Mouse (Mus musculus) CH12.LX (cell line): Measurements from ENCODE around the gene Sorcs1. TPM values are rescaled to one million over a fixed set of nuclear protein-coding genes. Genes with fewer than 3 reads are reported as not detected.

Experiments
- DNase-seq: peaks from one replicate; pipeline ENCODE4 v3.0.0-alpha.2; 2013; ENCODE audit errors: extremely low read depth
- H3K27ac ChIP-seq: 2 replicates; pipeline ENCODE4 v1.5.1; 2012; ENCODE audit warnings: low read depth, mild to moderate bottlenecking, control low read depth, moderate library complexity; ENCODE audit not compliant: insufficient read depth
- H3K27me3 ChIP-seq: replicated peaks from 2 replicates; pipeline ENCODE3; 2012; ENCODE audit warnings: inconsistent platforms
- H3K36me3 ChIP-seq, 2 experiments: replicated peaks in 1 of 2; 2 replicates each; pipeline versions ENCODE3 to v1.6.1; 2012; ENCODE audit warnings: inconsistent platforms in 1 of 2, low read length in 1 of 2, mild to moderate bottlenecking in 1 of 2, mixed read lengths in 1 of 2, moderate library complexity in 1 of 2; ENCODE audit not compliant: control insufficient read depth in 1 of 2, insufficient read depth in 1 of 2
- H3K4me1 ChIP-seq, 2 experiments: 2 replicates each; pipeline ENCODE4 v1.6.1; 2012; ENCODE audit warnings: inconsistent platforms in 1 of 2, moderate library complexity in 1 of 2; ENCODE audit not compliant: insufficient read depth in 2 of 2, control insufficient read depth in 1 of 2
- H3K4me2 ChIP-seq: 2 replicates; pipeline ENCODE4 v1.6.1; 2012; ENCODE audit warnings: low read depth, mild to moderate bottlenecking, control low read depth; ENCODE audit not compliant: poor library complexity, insufficient read depth, severe bottlenecking
- H3K4me3 ChIP-seq, 3 experiments: fragments of 150-350 bp in 1 of 3; sonication (generic) in 1 of 3; replicated peaks in 1 of 3; 2 replicates each; pipeline versions ENCODE3 to v1.5.1; 2011 to 2012; ENCODE audit warnings: low read depth in 2 of 3, low read length in 2 of 3, mild to moderate bottlenecking in 2 of 3, moderate library complexity in 2 of 3, control low read depth in 1 of 3, improper control_type of control experiment in 1 of 3, inconsistent platforms in 1 of 3, mixed read lengths in 1 of 3; ENCODE audit not compliant: poor library complexity in 1 of 3
- H3K79me2 ChIP-seq: replicated peaks from 2 replicates; pipeline ENCODE4 v1.6.1; 2012; ENCODE audit warnings: mild to moderate bottlenecking, moderate library complexity; ENCODE audit not compliant: control insufficient read depth, poor library complexity, insufficient read depth, severe bottlenecking; ENCODE audit errors: extremely low read depth
- H3K9ac ChIP-seq: 2 replicates; pipeline ENCODE4 v1.6.1; 2012; ENCODE audit warnings: low read depth, mild to moderate bottlenecking, control low read depth, moderate library complexity; ENCODE audit not compliant: insufficient read depth
- H3K9me3 ChIP-seq: replicated peaks from 2 replicates; pipeline ENCODE3; 2012; ENCODE audit warnings: low read length, inconsistent platforms, mixed read lengths
- CHD2 ChIP-seq: IDR thresholded peaks from 2 replicates; pipeline ENCODE4 v1.6.1; 2011; ENCODE audit warnings: low read length, improper control_type of control experiment
- CTCF ChIP-seq, 2 experiments: IDR thresholded peaks in 1 of 2; conservative IDR thresholded peaks in 1 of 2; 2 replicates each; pipeline ENCODE4 v1.5.1; 2011 to 2012; ENCODE audit warnings: low read depth in 2 of 2, low read length in 2 of 2, improper control_type of control experiment in 1 of 2, inconsistent platforms in 1 of 2, mild to moderate bottlenecking in 1 of 2, moderate library complexity in 1 of 2
- E2F4 ChIP-seq: IDR thresholded peaks from 2 replicates; pipeline ENCODE4 v1.6.1; 2011; ENCODE audit warnings: low read depth, low read length, improper control_type of control experiment; ENCODE audit not compliant: insufficient replicate concordance
- ELF1 ChIP-seq: IDR thresholded peaks from 2 replicates; pipeline ENCODE4 v1.6.1; 2014; ENCODE audit warnings: low read depth, mild to moderate bottlenecking, inconsistent platforms, low read length, improper control_type of control experiment
- EP300 ChIP-seq: IDR thresholded peaks from 2 replicates; pipeline ENCODE4 v1.6.1; 2011; ENCODE audit warnings: low read length, improper control_type of control experiment
- GABPA ChIP-seq: IDR thresholded peaks from 2 replicates; pipeline ENCODE4 v1.6.1; 2012; ENCODE audit warnings: low read depth, low read length, improper control_type of control experiment, inconsistent platforms; ENCODE audit not compliant: insufficient replicate concordance
- IRF4 ChIP-seq: IDR thresholded peaks from 2 replicates; pipeline ENCODE4 v1.6.1; 2014; ENCODE audit warnings: low read depth, mild to moderate bottlenecking, inconsistent platforms, low read length, improper control_type of control experiment
- JUND ChIP-seq: conservative IDR thresholded peaks from 2 replicates; pipeline ENCODE4 v1.6.1; 2011; ENCODE audit warnings: low read depth, low read length, improper control_type of control experiment
- KAT2A ChIP-seq: IDR thresholded peaks from 2 replicates; pipeline ENCODE4 v1.6.1; 2012; ENCODE audit warnings: low read length, improper control_type of control experiment, inconsistent platforms; ENCODE audit not compliant: insufficient replicate concordance
- MAX ChIP-seq: IDR thresholded peaks from 2 replicates; pipeline ENCODE4 v1.6.1; 2011; ENCODE audit warnings: low read length, improper control_type of control experiment
- MAZ ChIP-seq: IDR thresholded peaks from 2 replicates; pipeline ENCODE4 v1.6.1; 2012; ENCODE audit warnings: low read depth, mild to moderate bottlenecking, inconsistent platforms, low read length, improper control_type of control experiment, moderate library complexity
- MEF2A ChIP-seq: IDR thresholded peaks from 2 replicates; pipeline ENCODE4 v1.6.1; 2014; ENCODE audit warnings: low read depth, mild to moderate bottlenecking, inconsistent platforms, low read length, improper control_type of control experiment, borderline replicate concordance
- MXI1 ChIP-seq: IDR thresholded peaks from 2 replicates; pipeline ENCODE4 v1.6.1; 2011; ENCODE audit warnings: mild to moderate bottlenecking, low read depth, low read length, improper control_type of control experiment
- MYC ChIP-seq: IDR thresholded peaks from 2 replicates; pipeline ENCODE4 v1.6.1; 2011; ENCODE audit warnings: low read depth, mild to moderate bottlenecking, improper control_type of control experiment, low read length
- NELFE ChIP-seq: IDR thresholded peaks from 2 replicates; pipeline ENCODE4 v1.6.1; 2011; ENCODE audit warnings: low read depth, low read length, improper control_type of control experiment
- PAX5 ChIP-seq: IDR thresholded peaks from 2 replicates; pipeline ENCODE4 v1.6.1; 2012; ENCODE audit warnings: low read length, inconsistent platforms, mixed read lengths
- POLR2AphosphoS2 ChIP-seq: IDR thresholded peaks from 2 replicates; pipeline ENCODE4 v1.6.1; 2011; ENCODE audit warnings: low read depth, low read length, improper control_type of control experiment
- RAD21 ChIP-seq: IDR thresholded peaks from 2 replicates; pipeline ENCODE4 v1.6.1; 2011; ENCODE audit warnings: low read depth, mild to moderate bottlenecking, low read length, improper control_type of control experiment, moderate library complexity
- RCOR1 ChIP-seq: conservative IDR thresholded peaks from 2 replicates; pipeline ENCODE4 v1.6.1; 2012; ENCODE audit warnings: low read depth, mild to moderate bottlenecking, inconsistent platforms, low read length, improper control_type of control experiment
- SMC3 ChIP-seq: IDR thresholded peaks from 2 replicates; pipeline ENCODE4 v1.6.1; 2011; ENCODE audit warnings: low read depth, low read length, improper control_type of control experiment
- TBP ChIP-seq: conservative IDR thresholded peaks from 2 replicates; pipeline ENCODE4 v1.6.1; 2011; ENCODE audit warnings: low read depth, low read length, improper control_type of control experiment
- TCF12 ChIP-seq: IDR thresholded peaks from 2 replicates; pipeline ENCODE4 v1.6.1; 2014; ENCODE audit warnings: low read depth, mild to moderate bottlenecking, inconsistent platforms, low read length, improper control_type of control experiment
- ZC3H11A ChIP-seq: IDR thresholded peaks from 2 replicates; pipeline ENCODE4 v1.6.1; 2012; ENCODE audit warnings: low read depth, mild to moderate bottlenecking, inconsistent platforms, low read length, improper control_type of control experiment
- ZMIZ1 ChIP-seq: IDR thresholded peaks from 2 replicates; pipeline ENCODE4 v1.6.1; 2012; ENCODE audit warnings: low read depth, mild to moderate bottlenecking, inconsistent platforms, low read length, improper control_type of control experiment
- dilution Hi-C: fragments of 300-500 bp; cut with MboI; formaldehyde crosslinking; loops from 2 replicates; pipeline ENCODE4 v1.14.3; 2020; ENCODE audit warnings: low sequenced_read_pairs; ENCODE audit not compliant: extremely low pct_unique_long_range_greater_than_20kb, extremely low pct_ligation_motif_present
- in situ Hi-C: fragments of 300-500 bp; cut with MboI; formaldehyde crosslinking; loops from 3 replicates; pipeline ENCODE4 v1.14.3; 2019; ENCODE audit warnings: low sequenced_read_pairs, low pct_ligation_motif_present, low pct_unique_long_range_greater_than_20kb, mixed read lengths
- polyA plus RNA-seq: library from polyadenylated mRNA; unstranded; fragments of >175 nt; gene quantifications from 2 replicates; pipeline ENCODE4 v1.2.1, GENCODE M21; 2012; ENCODE audit warnings: low read depth; ENCODE audit not compliant: insufficient read length
- total RNA-seq, 2 experiments: library from RNA; depleted of rRNA; stranded (reverse); fragments of 300-350 nt in 1 of 2; fragments of >200 nt in 1 of 2; gene quantifications; 2 replicates each; pipeline ENCODE4 v1.2.3; 2012 to 2014

Gene Sorcs1
- total and polyA plus RNA-seq, 3 experiments: 0.08 TPM; not detected in 2

- TF ChIP-seq GABPA (no peak), CHD2 (no peak), EP300 (no peak), ZMIZ1 (no peak), NELFE (no peak), JUND (no peak), MEF2A (no peak)
- TF ChIP-seq, all 38 proteins: peak for 0
- Histone ChIP-seq H3K27me3 (no peaks in the 10 kb centered on the region), H3K79me2 (no peaks in the 10 kb centered on the region), H3K27ac (no peak overlapping the region), H3K4me1 (no peaks in the 10 kb centered on the region), H3K4me3 (no peak overlapping the region), H3K9me3 (peaks cover 55% of the 10 kb centered on the region), H3K4me2 (no peak overlapping the region), H3K9ac (no peak overlapping the region), H3K36me3 (no peaks in the 10 kb centered on the region)
- dilution Hi-C loops (no loop called here), in situ Hi-C loops (no loop called here)
- DNase-seq: no peak
These were observed 315.6 kb downstream of the Sorcs1 start for GRCm38 (mm10) chr19:50362655-50363500.

DNA sequence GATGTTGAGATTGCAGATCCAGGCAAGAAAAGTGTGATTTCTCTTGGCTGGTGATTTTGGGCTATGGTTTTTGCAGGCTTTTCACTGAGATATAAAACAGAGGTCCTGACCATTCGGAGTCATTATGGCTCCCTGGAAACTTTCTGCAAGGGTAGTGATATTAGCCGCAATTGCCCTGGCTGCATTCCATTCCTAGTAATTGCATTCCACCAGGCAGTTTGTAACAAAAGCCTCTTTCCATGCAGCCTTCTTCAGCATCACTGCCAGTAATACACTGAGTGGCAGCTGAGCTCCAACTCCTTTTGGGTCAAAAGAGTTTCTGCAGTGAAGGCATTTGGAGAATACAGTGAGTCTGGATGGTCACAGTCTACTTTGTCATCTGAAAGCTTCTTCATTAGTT lies 319.9 kb downstream of the Sorcs1 start:
- no peaks in the 10 kb centered on the region for H3K36me3 ChIP-seq
- TF ChIP-seq KAT2A: no peak
- TF ChIP-seq SMC3: no peak
- no peak for TF ChIP-seq MAX
- TF ChIP-seq E2F4: no peak
- no peak for TF ChIP-seq MAZ
- TF ChIP-seq TBP: no peak
- no peak for TF ChIP-seq RCOR1
- no peak for TF ChIP-seq IRF4
- no peak for TF ChIP-seq POLR2AphosphoS2
- no peak for TF ChIP-seq ELF1
- no peak for TF ChIP-seq PAX5
- no peak for TF ChIP-seq TCF12
- no peak for TF ChIP-seq JUND
- no peak for TF ChIP-seq ZC3H11A
- TF ChIP-seq RAD21: no peak
- no peak for TF ChIP-seq MYC
- no peak for TF ChIP-seq MXI1
- no peak for TF ChIP-seq CTCF (conservative IDR thresholded peaks at IDR 0.05 in 1 of 2, IDR thresholded peaks at IDR 0.05 in 1 of 2; ENCODE audit: low read depth in 2 of 2, low read length in 2 of 2)
- H3K27me3 ChIP-seq: no peaks in the 10 kb centered on the region
- no peak overlapping the region for H3K4me3 ChIP-seq
- dilution Hi-C loops: no loop called here
- H3K79me2 ChIP-seq: no peaks in the 10 kb centered on the region
- H3K4me1 ChIP-seq: no peaks in the 10 kb centered on the region
- no peak overlapping the region for H3K27ac ChIP-seq
- in situ Hi-C loops: no loop called here
- no peak overlapping the region for H3K9ac ChIP-seq
- no peak for DNase-seq
- peaks cover 52% of the 10 kb centered on the region for H3K9me3 ChIP-seq
- H3K4me2 ChIP-seq: no peak overlapping the region
